Mouse (Mus musculus): ENCODE data around the gene Kif5c. TPM values are rescaled to one million over a fixed set of nuclear protein-coding genes. Genes with fewer than 3 reads are reported as not detected.

Gene Kif5c
- total RNA-seq, 2 experiments from 2014 or later: 536 to 540 TPM

DNA sequence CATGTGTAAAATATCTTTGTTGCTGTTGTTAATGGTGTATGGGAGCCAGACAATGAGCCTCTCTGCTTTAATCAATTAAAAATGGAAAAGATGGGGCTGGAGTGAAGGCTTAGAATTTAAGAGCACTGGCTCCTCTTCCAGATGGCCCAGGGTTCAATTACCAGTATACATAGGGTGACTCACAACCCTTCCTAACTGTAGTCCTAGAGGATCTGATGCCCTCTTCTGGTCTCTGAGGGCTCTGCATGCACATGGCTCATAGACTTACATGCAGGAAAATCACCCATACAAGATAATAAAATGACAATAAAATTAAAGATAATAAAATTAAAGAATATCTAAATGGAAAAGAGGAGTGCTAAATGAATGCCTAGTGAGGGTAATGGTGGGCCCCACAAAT, 156.6 kb downstream of the Kif5c start:
- DNase-seq (ENCODE audit: low spot score in 2 of 2): no peak

DNA sequence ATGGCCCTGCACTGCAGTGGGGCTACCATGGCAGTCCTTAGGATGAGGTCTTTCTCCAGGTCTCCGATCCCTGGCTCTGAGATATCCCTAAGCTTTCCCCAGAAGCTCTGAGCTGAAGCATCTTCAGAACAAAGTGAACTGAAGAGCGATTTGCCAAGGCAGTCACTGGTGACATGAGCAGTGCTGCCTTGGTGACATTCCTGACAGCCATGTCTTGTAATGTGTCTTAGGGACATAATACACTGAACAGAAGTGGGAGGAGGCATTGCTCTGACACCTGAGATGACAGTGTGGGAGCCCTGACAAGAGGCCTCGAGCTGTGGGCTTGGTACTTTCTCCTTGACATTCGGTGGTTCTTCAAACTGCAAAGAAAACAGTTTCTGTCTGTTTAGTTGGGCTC, 157.3 kb downstream of the Kif5c start:
- DNase-seq (ENCODE audit: low spot score in 2 of 2): no peak

DNA sequence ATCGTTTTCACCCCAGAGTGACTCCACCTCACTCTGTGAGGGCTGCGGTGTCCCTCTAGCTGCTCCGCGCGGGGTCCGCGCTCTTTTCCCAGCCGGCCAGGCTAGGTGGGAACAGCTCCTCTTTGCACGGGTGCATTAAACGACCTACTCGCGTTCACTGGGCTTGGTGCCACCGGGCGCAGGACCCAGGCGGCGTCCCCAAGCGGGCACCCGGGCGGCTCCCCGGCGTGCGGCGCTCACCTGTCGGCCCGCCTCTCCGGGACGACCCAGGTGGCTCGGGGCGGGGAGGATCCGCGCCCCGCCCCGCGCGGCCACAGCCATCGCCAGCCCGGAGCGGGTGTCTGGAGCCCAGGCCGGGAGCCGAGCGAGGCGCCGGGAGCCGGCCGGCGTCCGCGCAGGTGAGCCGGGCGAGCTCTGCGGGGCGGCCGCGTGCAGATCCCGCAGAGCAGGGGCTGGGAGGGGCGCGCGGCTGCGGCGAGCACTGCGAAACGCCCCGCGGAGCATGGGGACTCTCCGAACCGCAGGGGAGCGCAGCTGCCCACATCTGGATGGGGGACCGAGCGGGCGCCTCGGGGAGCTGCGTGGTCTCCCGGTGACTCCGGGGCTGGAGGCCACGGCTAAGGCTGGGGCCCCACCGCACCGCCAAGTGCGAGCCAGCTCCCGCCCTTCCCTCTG, 168.4 kb downstream of the Kif5c start, which contains the start of gene Lypd6b:
Lypd6b (plus strand) TSS at position 313 of the 675 bp plus-strand sequence.
- no peak for DNase-seq (ENCODE audit: low spot score in 2 of 2)

DNA sequence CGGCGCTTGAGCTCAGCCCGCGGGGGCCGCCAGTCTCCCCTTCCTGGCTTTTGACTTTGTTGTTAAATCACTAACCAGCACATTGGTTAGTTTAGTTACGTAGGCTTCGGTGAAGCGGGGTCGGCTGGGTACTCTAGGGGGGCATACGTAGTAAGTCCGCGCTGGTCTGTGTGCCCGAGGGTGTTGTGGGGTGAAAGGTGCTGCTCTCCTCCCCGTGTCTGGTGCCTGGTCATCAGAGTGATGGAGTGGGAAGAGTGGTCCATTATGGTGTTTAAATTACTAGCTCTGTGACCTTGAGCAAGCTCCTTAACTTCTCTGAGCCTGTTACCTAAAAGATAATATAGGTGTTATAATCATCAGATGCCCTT, 168.9 kb downstream of the Kif5c start:
- DNase-seq (ENCODE audit: low spot score in 2 of 2): no peak

DNA sequence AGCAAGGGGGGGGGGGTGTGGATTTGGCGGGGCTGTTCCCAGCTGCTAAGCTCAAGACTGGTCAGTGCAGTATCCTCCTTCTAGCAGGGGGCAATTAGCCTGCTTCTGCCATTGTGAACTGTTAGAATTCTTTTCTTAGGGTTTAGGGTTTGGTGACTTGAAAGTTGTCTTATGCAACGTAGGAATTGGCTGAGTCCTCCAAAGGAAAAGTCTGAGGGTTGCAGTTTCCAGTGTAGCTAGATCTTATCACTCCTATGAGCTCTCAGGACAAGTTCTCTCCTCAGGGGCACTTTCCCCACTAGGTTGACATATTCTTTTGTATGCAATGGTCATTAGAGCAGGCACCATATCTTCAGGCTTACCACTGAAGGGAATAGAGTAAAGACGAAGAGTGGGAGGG, 169.5 kb downstream of the Kif5c start:
- no peak for DNase-seq (ENCODE audit: low spot score in 2 of 2)

DNA sequence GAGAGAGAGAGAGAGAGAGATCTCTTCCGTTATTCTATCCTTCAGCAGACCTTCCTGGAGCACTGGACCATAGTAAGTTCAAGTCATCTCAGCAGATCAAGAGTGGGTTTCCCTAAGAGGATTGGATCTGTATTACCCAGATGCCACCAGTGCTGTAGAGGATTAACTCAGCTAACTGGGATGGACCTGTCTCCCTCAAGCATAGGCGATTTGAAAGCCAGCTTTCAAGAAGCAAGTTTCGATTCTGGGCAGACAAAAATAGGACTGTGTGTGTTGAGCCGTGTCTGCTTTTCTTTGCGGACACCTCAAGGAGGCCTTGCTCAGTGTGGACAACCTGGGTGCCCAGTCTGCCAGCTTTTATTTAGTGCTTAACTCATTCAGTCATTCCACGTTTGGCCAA, 170.0 kb downstream of the Kif5c start:
- DNase-seq (ENCODE audit: low spot score in 2 of 2): no peak

DNA sequence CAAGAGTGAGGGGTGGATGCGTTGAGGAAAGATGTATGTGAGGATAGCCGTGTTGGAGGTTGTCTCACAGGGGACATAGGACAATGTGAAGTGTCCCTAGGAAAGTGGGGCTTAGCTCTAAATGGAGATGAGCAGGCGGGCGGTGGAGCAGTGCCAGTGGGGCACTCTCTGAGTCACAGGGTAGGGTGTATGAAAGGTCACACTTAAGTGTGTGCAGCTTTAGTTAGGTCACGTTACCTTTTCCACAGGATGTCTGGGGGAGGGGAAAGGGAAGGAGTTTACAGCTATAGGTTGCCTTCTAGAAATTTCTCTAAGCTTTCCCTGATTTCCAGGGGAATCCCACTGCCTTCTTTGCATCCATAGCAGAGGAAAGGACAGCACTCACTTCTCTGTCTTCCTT, 170.4 kb downstream of the Kif5c start:
- no peak for DNase-seq (ENCODE audit: low spot score in 2 of 2)

DNA sequence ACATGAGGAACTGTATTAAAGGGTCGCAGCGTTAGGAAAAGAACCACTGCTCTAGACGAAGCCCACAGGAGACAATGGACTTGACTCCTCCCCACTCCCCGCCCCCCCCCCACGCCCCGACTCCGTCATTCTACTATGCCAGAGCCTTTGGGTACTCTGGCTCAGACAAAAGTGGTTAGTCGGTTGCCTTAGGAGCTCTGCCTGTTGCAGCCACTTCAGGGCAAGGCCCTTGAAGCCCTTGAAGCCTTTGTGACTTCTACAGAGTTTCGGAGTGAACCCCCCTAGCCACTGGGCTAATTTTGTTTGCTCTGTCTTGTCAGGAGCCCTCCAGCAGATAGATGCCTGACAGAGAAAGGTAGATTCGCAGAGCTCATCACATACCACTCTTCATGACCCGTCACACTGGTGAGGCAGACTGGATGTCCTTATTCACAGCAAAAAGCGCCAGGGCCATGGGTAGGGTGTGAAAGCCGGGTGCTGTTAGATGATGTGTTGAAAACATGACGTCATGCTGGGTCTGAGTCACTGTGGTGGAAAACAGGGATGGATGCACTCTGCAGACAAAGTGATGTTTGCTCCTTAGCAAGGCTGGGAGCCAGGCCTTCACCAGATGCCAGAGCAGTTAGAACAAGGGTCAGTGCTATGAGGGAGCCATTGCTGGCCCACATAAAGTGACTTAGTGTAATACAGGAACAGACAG, 178.5 kb downstream of the Kif5c start:
- DNase-seq (ENCODE audit: low spot score in 2 of 2): no peak

DNA sequence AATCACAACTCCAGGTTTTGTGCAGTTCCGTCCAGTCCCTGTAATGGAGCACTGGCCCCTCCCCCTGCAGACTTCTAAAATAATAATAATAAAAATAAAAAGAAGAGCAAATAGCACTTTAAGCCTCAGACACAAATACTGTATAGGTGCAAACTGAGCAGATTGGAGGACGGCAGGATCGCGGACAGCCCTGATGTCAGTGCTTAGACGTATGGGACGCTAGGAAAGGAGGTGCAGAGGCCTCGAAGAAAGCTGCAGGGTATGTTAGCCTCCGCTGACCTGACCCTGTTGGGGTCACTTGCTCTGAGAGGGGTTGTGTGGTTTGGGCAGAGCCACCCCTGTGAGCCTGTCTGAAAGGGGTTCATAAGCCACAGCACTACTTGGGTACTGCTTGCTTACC, 185.3 kb downstream of the Kif5c start:
- no peak for DNase-seq (ENCODE audit: low spot score in 2 of 2)

DNA sequence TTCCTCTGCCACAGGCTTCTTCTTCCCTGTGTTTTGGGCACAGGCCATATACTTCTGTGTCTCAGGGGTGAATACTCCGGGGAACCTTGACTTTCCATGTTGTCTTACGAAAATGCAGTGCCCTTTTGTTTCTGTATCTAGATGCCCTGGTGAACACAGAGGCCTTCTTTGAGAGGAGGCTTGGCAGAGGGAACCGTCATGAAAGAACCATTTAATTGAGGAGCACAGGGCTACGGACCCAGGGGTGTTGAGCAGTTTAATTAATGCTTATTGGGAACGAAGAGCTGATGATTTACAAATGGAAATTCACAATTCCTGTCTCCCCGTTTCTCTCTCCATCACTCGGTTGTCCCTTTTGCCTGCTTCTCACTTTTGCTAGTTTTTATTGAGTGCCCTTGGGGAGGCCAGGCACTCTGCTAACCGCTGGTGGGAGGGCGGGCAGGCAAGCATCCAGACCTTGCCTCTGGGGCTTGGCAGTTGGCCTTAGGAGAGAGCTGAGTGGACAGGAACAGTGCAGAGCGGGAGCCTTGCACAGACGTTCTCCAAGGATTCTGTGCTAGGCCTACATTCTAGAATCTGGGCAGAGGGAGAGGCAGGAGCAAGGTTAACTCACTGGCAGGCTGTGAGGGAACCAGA, 186.8 kb downstream of the Kif5c start:
- no peak for DNase-seq (ENCODE audit: low spot score in 2 of 2)

DNA sequence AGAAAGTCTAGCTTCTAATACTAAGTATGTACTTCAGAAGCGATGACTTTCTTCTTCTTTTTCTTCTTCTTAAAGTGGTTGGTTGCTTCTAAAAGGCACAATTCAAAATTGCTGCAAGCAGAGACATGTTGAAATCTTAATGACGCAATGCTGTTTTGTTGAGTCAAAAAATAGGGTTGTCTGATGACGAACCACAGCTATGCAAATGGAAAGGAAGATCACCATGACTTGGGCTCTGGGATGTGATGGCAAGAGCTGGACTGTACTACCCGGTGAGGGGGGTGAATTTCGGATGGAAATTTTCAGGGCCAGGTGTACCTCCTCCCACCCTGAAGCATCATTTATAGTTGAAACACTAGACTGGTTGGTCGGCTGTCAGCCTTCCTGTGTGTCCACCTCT, 190.4 kb downstream of the Kif5c start:
- DNase-seq (ENCODE audit: low spot score in 2 of 2): no peak

DNA sequence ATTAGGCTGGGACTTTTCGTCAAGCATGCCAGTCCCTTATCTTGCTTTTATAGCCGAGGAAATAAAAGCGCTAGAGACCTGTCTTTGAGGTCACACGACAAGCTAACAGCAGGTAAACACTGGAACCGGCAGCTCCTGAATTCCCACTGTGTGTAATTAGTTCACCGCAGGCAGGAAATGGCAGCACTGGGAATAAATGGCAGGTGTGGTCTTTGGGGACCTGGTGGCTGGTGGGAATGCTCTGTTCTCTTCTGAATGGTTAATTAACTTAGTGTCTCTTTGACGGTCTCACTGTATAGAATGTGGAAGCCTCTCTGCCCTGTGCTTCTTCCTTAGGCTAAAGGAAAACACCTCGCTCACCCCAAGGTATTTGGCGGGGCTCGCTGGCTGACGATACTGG, 192.3 kb downstream of the Kif5c start:
- DNase-seq (ENCODE audit: low spot score in 2 of 2): no peak

DNA sequence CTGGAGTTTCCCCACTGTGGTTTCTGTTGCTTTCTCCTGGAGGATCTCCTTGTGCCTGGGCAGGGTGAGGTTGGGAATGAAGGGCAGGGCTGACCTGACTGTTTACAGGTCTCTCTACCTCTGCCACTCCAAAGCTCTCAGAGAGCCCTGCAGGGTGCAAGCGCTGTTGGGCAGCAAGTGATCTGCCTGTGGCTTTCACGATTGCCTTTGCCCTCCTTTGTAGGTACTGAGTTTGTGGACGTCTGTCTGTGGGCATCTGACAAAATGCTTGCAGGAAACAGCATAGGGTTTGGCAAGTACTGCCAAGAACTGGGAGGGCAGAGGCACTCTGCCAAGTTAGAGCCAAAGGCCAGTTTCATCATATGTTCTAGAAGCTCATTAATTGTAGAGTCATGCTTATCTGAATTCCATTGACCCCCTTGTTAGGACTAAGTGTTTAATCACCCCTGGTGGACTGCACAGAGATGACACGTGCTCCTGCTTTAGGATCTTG, 192.8 kb downstream of the Kif5c start:
- DNase-seq (ENCODE audit: low spot score in 2 of 2): no peak

DNA sequence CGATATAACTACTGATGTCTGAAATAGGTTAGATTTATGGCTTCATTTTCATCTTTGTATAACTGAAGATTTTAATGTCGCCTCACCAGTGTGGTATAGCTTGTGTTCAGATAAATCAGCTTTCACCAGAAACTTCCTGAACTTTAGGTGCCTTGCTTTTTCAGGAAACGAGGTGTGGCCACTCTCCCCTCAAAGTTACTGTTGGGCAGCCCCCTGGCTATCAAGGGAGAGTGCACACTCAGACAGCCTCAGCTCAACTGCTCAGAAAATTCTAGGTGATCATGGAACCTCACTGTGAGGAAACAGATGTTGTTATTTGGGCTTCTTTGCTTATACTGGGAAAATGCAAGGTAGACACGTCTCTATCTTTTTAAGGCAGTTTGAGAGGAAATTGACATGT, 194.1 kb downstream of the Kif5c start:
- DNase-seq (ENCODE audit: low spot score in 2 of 2): no peak

DNA sequence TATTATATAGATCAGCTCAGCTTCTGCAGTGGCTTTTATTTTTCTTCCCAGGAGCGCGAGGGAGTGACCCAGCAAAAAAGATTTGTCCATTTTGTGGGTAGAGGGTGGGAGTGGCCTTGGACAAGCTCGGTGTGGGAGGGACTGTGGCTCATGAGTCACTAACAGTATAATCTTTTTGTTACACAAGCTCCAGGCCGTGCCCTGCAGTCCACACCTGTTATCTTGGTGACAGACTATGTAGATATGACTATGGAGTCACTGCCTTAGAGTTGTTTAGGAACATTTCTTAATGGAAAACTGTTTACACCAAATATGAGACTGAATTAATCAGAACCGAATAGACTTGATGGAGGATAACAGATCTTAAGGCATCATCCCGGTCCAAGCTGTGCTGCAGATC, 194.9 kb downstream of the Kif5c start:
- DNase-seq (ENCODE audit: low spot score in 2 of 2): no peak

DNA sequence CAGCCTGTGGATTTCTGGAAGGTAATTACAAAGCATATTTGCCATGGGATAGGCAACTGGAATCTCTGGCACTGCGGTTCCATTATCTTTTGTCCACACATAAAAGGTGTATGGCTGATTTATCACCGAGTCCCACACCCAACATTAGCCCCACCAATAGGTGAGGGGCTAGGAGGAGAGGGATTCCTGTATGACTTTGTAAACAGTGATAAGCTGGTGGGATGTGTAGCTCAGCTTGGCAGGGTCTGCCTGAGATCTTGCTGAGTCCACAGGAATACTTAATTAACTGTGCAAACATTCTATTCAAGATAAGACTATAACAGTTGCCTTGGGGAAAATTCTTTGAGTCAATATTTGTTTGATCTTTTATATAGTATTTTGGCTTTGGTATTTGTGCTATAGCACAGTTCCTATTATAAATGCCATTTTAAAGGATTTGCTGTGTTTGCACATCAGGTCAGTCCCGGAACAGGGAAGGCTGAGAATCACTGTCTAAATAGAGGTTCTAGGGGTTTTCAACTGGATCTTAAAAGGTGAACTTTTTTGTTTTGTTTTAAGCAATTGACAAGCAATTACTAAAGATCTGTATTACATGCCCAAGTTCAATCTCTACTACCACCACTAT, 196.7 kb downstream of the Kif5c start:
- no peak for DNase-seq (ENCODE audit: low spot score in 2 of 2)

DNA sequence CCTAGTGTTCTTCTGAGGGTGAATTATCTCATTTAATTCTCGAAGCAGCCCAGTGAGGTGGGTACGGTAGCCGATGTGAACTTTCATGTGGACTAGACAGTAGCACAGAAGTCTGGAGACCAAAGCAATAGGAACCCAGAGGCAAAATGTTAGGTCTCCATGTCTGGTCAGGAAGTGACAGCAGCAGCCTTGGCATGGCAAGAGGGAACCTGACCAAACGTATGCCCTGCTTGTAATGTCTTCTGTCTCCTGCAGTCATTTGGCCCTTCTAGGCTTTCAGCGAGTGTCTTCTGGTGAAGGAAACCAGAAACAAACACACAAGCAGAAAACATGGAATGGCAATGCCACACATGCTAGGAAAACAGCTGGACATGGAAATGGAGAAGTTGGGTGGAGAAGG, 197.5 kb downstream of the Kif5c start:
- DNase-seq (ENCODE audit: low spot score in 2 of 2): no peak

DNA sequence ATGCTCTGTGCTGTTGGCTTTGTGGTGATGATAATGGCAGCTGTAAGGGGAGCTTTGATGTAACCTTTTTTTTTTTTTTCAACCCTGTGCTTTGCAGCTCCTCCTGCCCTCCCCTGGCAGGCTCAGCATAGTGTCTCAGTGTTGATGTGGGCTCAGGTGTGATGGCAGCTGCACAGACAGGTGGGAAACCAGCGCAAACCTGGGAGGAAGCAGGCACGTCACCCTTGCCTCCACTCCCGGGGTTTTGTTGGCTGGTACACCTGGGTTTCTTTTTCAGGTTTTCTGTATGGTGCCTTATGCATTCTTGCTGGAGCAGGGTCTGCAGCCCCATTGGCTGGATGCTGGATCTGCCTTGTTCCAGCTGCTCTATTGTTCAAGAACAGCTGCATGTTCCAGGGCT, 198.1 kb downstream of the Kif5c start:
- DNase-seq (ENCODE audit: low spot score in 2 of 2): no peak

DNA sequence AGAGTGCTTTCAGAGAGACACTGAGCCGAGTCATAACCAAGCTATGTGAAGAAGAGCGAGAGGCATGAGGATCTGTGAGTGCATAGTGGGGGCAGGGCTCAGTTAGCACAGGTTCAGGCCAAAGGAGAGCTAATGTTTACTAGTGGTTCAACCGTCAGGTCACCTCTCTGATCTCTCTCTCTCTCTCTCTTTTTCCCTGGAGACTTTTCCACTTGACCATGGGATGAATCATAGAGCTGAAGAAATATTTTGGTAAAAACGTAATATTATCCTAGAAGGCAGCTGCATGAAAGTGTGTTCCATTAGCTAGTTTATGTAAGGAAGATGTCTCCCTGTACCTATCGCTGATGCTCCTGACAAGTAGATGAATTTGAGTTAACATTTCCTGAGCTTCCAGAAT, 199.0 kb downstream of the Kif5c start:
- no peak for DNase-seq (ENCODE audit: low spot score in 2 of 2)

DNA sequence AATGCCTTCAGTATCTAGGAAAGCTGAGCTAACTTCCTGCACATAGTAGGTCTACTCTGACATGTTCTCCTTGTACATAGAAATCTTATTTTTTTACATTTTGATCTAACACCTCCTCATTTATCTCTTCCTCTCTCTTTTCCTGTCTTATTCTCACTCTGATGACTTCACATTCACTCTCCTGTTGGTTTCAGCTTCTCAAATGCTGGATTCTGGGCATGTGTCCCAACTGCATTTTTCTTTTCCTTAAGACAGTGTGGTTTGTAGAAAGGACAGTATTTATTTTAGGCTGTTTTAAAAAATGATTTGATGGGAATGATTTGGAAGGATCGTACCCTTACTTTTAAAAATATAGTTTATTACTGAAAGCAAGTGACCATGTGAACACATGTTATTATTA, 203.2 kb downstream of the Kif5c start:
- no peak for DNase-seq (ENCODE audit: low spot score in 2 of 2)

All from left cerebral cortex, adult 18-20 months (tissue).